Mouse (Mus musculus) neutrophil, adult 5-6 weeks (primary cell): ENCODE measurements around the gene Rfx5. TPM values are rescaled to one million over a fixed set of nuclear protein-coding genes. Genes with fewer than 3 reads are reported as not detected.
"Not testable (repeated sequence)": the region's sequence is repeated elsewhere in the genome, so short reads cannot be mapped to it uniquely, and the experiment has no call there.

Experiments
- ATAC-seq: fragments of 151-379, 151-347 bp; 2 replicates; pipeline ENCODE4 v1.8.0; 2017; ENCODE audit warnings: mild to moderate bottlenecking, moderate TSS enrichment; ENCODE audit not compliant: insufficient number of reproducible peaks, poor library complexity, low FRiP score, severe bottlenecking; ENCODE audit errors: extremely low read depth
- total RNA-seq: library from RNA; stranded (forward); fragments of 200-1000 nt; gene quantifications from 2 replicates; pipeline ENCODE4 v1.2.3, GENCODE M21; 2017

The Rfx5 gene
- total RNA-seq, 1 experiment from 2014 or later: 44.0 TPM

GRCm38 (mm10) chr3:94933604-94934003, 20.3 kb upstream of the Rfx5 start:
- ATAC-seq: not testable (repeated sequence)

- ATAC-seq: not testable (repeated sequence)
Observed at GRCm38 (mm10) chr3:94934564-94934963, 19.3 kb upstream of the Rfx5 start.

- ATAC-seq: not testable (repeated sequence)
Observed at GRCm38 (mm10) chr3:94935332-94935731, 18.5 kb upstream of the Rfx5 start.

GRCm38 (mm10) chr3:94936147-94936546, 17.7 kb upstream of the Rfx5 start:
- not testable (repeated sequence) for ATAC-seq

- ATAC-seq: not testable (repeated sequence)
Observed at GRCm38 (mm10) chr3:94937194-94937593, 16.7 kb upstream of the Rfx5 start.

- not testable (repeated sequence) for ATAC-seq
Observed at GRCm38 (mm10) chr3:94940033-94940432, 13.8 kb upstream of the Rfx5 start.

GRCm38 (mm10) chr3:94942211-94942967, 11.5 kb upstream of the Rfx5 start:
- ATAC-seq: not testable (repeated sequence)

GRCm38 (mm10) chr3:94943706-94944105, 10.2 kb upstream of the Rfx5 start:
- ATAC-seq: peak; percentile 59; the same call in 1 of the 2 replicates

- no peak for ATAC-seq
Observed at GRCm38 (mm10) chr3:94948066-94948614, 5.7 kb upstream of the Rfx5 start.

GRCm38 (mm10) chr3:94949645-94950044, 4.2 kb upstream of the Rfx5 start:
- ATAC-seq: no peak

- peak; percentile 61; the same call in 1 of the 2 replicates for ATAC-seq
Observed at GRCm38 (mm10) chr3:94952806-94953205, 1.1 kb upstream of the Rfx5 start.

GRCm38 (mm10) chr3:94953384-94953763, 501 bp upstream of the Rfx5 start:
- no peak for ATAC-seq

- ATAC-seq: no peak
Observed at GRCm38 (mm10) chr3:94958295-94958694, 4.4 kb downstream of the Rfx5 start.

- ATAC-seq: no peak
Observed at GRCm38 (mm10) chr3:94959871-94960270, 6.0 kb downstream of the Rfx5 start.

- ATAC-seq: no peak
Observed at GRCm38 (mm10) chr3:94960322-94960721, 6.4 kb downstream of the Rfx5 start.

GRCm38 (mm10) chr3:94964989-94965388, 11.1 kb downstream of the Rfx5 start:
- ATAC-seq: no peak

- peak; percentile 69; the same call in 1 of the 2 replicates for ATAC-seq
Observed at GRCm38 (mm10) chr3:94965878-94966277, 12.0 kb downstream of the Rfx5 start.

GRCm38 (mm10) chr3:94972552-94972951, 18.7 kb downstream of the Rfx5 start:
- ATAC-seq: no peak

GRCm38 (mm10) chr3:94973620-94974019, 19.7 kb downstream of the Rfx5 start:
- no peak for ATAC-seq

- ATAC-seq: no peak
Observed at GRCm38 (mm10) chr3:94974026-94974527, 20.2 kb downstream of the Rfx5 start.
